Mouse (Mus musculus) E14TG2a.4 (cell line): Measurements from ENCODE around the gene Hist1h4f.
"Not testable (repeated sequence)": the region's sequence is repeated elsewhere in the genome, so short reads cannot be mapped to it uniquely, and the experiment has no call there.

ENCODE experiments used
- CTCF ChIP-seq: conservative IDR thresholded peaks from 2 replicates; pipeline ENCODE4 v1.5.1; 2014; ENCODE audit warnings: low read length
- POU5F1 ChIP-seq: IDR thresholded peaks from 2 replicates; pipeline ENCODE4 v1.6.1; 2014; ENCODE audit warnings: low read length, borderline replicate concordance

DNA sequence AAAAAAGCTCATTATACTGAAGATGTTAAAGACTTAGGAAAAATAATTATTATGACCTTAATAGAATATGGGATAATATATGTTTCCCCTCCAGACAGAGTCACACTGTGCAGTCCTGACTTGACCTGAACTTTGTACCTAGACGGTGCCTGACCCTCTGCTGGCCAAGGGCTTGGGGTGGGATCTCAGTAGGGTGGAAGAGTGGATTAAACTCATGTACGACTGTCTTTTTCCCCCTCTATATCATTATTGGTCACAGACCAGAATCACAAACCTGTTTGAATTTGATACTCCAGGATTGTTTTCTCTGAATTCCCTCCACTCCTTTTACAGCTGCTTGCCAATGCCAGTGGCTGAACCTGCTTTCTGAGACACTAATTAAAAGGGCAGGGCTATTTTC, 9.3 kb upstream of the Hist1h4f start:
- TF ChIP-seq CTCF, POU5F1: not testable (repeated sequence)
